Mouse (Mus musculus): Measurements from ENCODE around the gene Gcdh.

The Gcdh gene

GRCm38 (mm10) chr8:84893709-84894134, at the start of gene Gcdh:
Gene Gcdh (minus strand): TSS chr8:84893921.
- DNase-seq (ENCODE audit: low spot score): peak; percentile 95

GRCm38 (mm10) chr8:84937620-84938485, 44.1 kb upstream of the Gcdh start:
- DNase-seq (ENCODE audit: low spot score): no peak

- DNase-seq (ENCODE audit: low spot score): peak; percentile 42
These were observed 43.3 kb upstream of the Gcdh start, which contains the start of gene Mast1 for GRCm38 (mm10) chr8:84936962-84937546. Gene Mast1 (minus strand): TSS chr8:84937359.

GRCm38 (mm10) chr8:84936041-84936961, 42.6 kb upstream of the Gcdh start:
- DNase-seq (ENCODE audit: low spot score): no peak

GRCm38 (mm10) chr8:84935489-84935888, 41.8 kb upstream of the Gcdh start:
- no peak for DNase-seq (ENCODE audit: low spot score)

GRCm38 (mm10) chr8:84934860-84935259, 41.1 kb upstream of the Gcdh start:
- no peak for DNase-seq (ENCODE audit: low spot score)

GRCm38 (mm10) chr8:84933767-84934559, 40.2 kb upstream of the Gcdh start:
- no peak for DNase-seq (ENCODE audit: low spot score)

GRCm38 (mm10) chr8:84930582-84930981, 36.9 kb upstream of the Gcdh start:
- no peak for DNase-seq (ENCODE audit: low spot score)

GRCm38 (mm10) chr8:84928456-84929306, 35.0 kb upstream of the Gcdh start:
- DNase-seq (ENCODE audit: low spot score): peak; percentile 52

- DNase-seq (ENCODE audit: low spot score): no peak
These were observed 33.8 kb upstream of the Gcdh start for GRCm38 (mm10) chr8:84927513-84927912.

GRCm38 (mm10) chr8:84925557-84925956, 31.8 kb upstream of the Gcdh start:
- DNase-seq (ENCODE audit: low spot score): no peak

GRCm38 (mm10) chr8:84921596-84921995, 27.9 kb upstream of the Gcdh start:
- DNase-seq (ENCODE audit: low spot score): no peak

- no peak for DNase-seq (ENCODE audit: low spot score)
These were observed 24.9 kb upstream of the Gcdh start for GRCm38 (mm10) chr8:84918646-84919045.

GRCm38 (mm10) chr8:84917781-84918180, 24.1 kb upstream of the Gcdh start:
- no peak for DNase-seq (ENCODE audit: low spot score)

GRCm38 (mm10) chr8:84915269-84915668, 21.5 kb upstream of the Gcdh start:
- DNase-seq (ENCODE audit: low spot score): no peak

- DNase-seq (ENCODE audit: low spot score): peak; percentile 36
These were observed 20.2 kb upstream of the Gcdh start for GRCm38 (mm10) chr8:84913960-84914359.

GRCm38 (mm10) chr8:84913502-84913900, 19.8 kb upstream of the Gcdh start:
- no peak for DNase-seq (ENCODE audit: low spot score)

GRCm38 (mm10) chr8:84912895-84913501, 19.3 kb upstream of the Gcdh start:
- DNase-seq (ENCODE audit: low spot score): peak; percentile 78

GRCm38 (mm10) chr8:84912391-84912790, 18.7 kb upstream of the Gcdh start:
- DNase-seq (ENCODE audit: low spot score): no peak

- DNase-seq (ENCODE audit: low spot score): no peak
These were observed 18.1 kb upstream of the Gcdh start for GRCm38 (mm10) chr8:84911854-84912253.

Measured in yolk sac, embryonic 10.5 days (tissue).